Mouse (Mus musculus) kidney, embryonic 16.5 days (tissue): ENCODE results near the gene Zbtb42. TPM values are rescaled to one million over a fixed set of nuclear protein-coding genes. Genes with fewer than 3 reads are reported as not detected.
A peak's percentile ranks its signal among the peaks of the same experiment; 100 is the strongest.

ENCODE experiments used
- ATAC-seq: fragments of 200-750 bp; cut with Nextera tagmentation; 2 replicates; pipeline ENCODE4 v1.8.0; 2017; ENCODE audit warnings: moderate TSS enrichment; ENCODE audit not compliant: low FRiP score, low TSS enrichment
- H3K27ac ChIP-seq: fragments of 300-500 bp; sonication (generic); 2 replicates; pipeline ENCODE4 v1.5.1; 2014; ENCODE audit warnings: low read length
- H3K27me3 ChIP-seq: fragments of 300-500 bp; sonication (generic); 2 replicates; pipeline ENCODE4 v1.6.1; 2014; ENCODE audit warnings: low read length, control low read depth, mixed read lengths; ENCODE audit not compliant: insufficient read depth
- H3K36me3 ChIP-seq: fragments of 300-500 bp; sonication (generic); 2 replicates; pipeline ENCODE4 v1.6.1; 2014; ENCODE audit warnings: low read length, control low read depth, mixed read lengths; ENCODE audit not compliant: insufficient read depth
- H3K4me1 ChIP-seq: fragments of 300-500 bp; sonication (generic); 2 replicates; pipeline ENCODE4 v1.6.1; 2014; ENCODE audit warnings: low read length, control low read depth, mixed read lengths; ENCODE audit not compliant: insufficient read depth
- H3K4me2 ChIP-seq: fragments of 300-500 bp; sonication (generic); replicated peaks from 2 replicates; pipeline ENCODE4 v1.6.1; 2014; ENCODE audit warnings: low read depth, low read length
- H3K4me3 ChIP-seq: fragments of 300-500 bp; sonication (generic); 2 replicates; pipeline ENCODE4 v1.5.1; 2014; ENCODE audit warnings: mild to moderate bottlenecking, low read length
- H3K9ac ChIP-seq: fragments of 300-500 bp; sonication (generic); replicated peaks from 2 replicates; pipeline ENCODE4 v1.6.1; 2014; ENCODE audit warnings: low read length
- H3K9me3 ChIP-seq: fragments of 300-500 bp; sonication (generic); 2 replicates; pipeline ENCODE4 v1.6.1; 2016; ENCODE audit warnings: low read length, control low read depth
- WGBS: fragments of 180-500 bp; shearing (Covaris S2); extraction: QIAGEN DNeasy Blood & Tissue Kit; methylation state at CpG from one replicate; pipeline ENCODE4 v1.1.7; 2014; 5-methylcytosine and 5-hydroxymethylcytosine counted together
- polyA plus RNA-seq: library from polyadenylated mRNA; unstranded; fragments of >200 nt; fragmentation: Nextera tagmentation; extraction: Ambion mirVana; gene quantifications from 2 replicates; pipeline ENCODE4 v1.2.1, GENCODE M21; 2015

Zbtb42 gene
- polyA plus RNA-seq, 1 experiment from 2014 or later, result 6.4 TPM

- Histone ChIP-seq H3K9me3 (no peaks in the 10 kb centered on the region), H3K9ac (peak overlapping the region; percentile 48; the same call in 1 of the 2 replicates), H3K4me3 (peak overlapping the region; percentile 28), H3K4me1 (peaks cover 15% of the 10 kb centered on the region), H3K27me3 (peaks cover 11% of the 10 kb centered on the region; the same call in 1 of the 2 replicates), H3K4me2 (peak overlapping the region; percentile 53), H3K27ac (no peak overlapping the region), H3K36me3 (no peaks in the 10 kb centered on the region)
- ATAC-seq, result peak; percentile 87
- WGBS, result 13% methylated on average over 32 of the region's 32 CpGs
Measured at GRCm38 (mm10) chr12:112706704-112707572, 28.3 kb downstream of the Zbtb42 start.

GRCm38 (mm10) chr12:112707573-112707869, 28.9 kb downstream of the Zbtb42 start:
- ATAC-seq, result peak; percentile 29; the same call in 1 of the 2 replicates
- no peaks in the 10 kb centered on the region for H3K9me3 ChIP-seq
- WGBS, result 23% methylated on average over 8 of the region's 8 CpGs

GRCm38 (mm10) chr12:112713984-112714383, 35.4 kb downstream of the Zbtb42 start:
- Histone ChIP-seq H3K4me2 (no peak overlapping the region), H3K36me3 (no peaks in the 10 kb centered on the region), H3K4me1 (peaks cover 2% of the 10 kb centered on the region), H3K27ac (no peak overlapping the region), H3K4me3 (no peak overlapping the region), H3K9ac (no peak overlapping the region), H3K27me3 (no peaks in the 10 kb centered on the region), H3K9me3 (no peaks in the 10 kb centered on the region)
- ATAC-seq, result no peak
- 54% methylated on average over 3 of the region's 3 CpGs for WGBS

More at GRCm38 (mm10) chr12:112707573-112707869, 28.9 kb downstream of the Zbtb42 start:
- H3K27me3 ChIP-seq, result peaks cover 11% of the 10 kb centered on the region; the same call in 1 of the 2 replicates
- H3K4me1 ChIP-seq, result peaks cover 15% of the 10 kb centered on the region
- H3K4me2 ChIP-seq, result no peak overlapping the region
- H3K36me3 ChIP-seq, result no peaks in the 10 kb centered on the region
- no peak overlapping the region for H3K4me3 ChIP-seq
- no peak overlapping the region for H3K27ac ChIP-seq
- no peak overlapping the region for H3K9ac ChIP-seq

- no peaks in the 10 kb centered on the region for H3K36me3 ChIP-seq
- WGBS, result 37% methylated on average over 7 of the region's 7 CpGs
- no peaks in the 10 kb centered on the region for H3K9me3 ChIP-seq
- no peak overlapping the region for H3K27ac ChIP-seq
- no peak overlapping the region for H3K4me2 ChIP-seq
- no peak overlapping the region for H3K4me3 ChIP-seq
- ATAC-seq, result no peak
- no peaks in the 10 kb centered on the region for H3K27me3 ChIP-seq
- no peak overlapping the region for H3K9ac ChIP-seq
- H3K4me1 ChIP-seq, result peaks cover 26% of the 10 kb centered on the region
Measured at GRCm38 (mm10) chr12:112717140-112717539, 38.5 kb downstream of the Zbtb42 start.

GRCm38 (mm10) chr12:112718995-112719394, 40.4 kb downstream of the Zbtb42 start:
- peaks cover 34% of the 10 kb centered on the region for H3K4me1 ChIP-seq
- H3K4me2 ChIP-seq, result no peak overlapping the region
- no peak overlapping the region for H3K9ac ChIP-seq
- H3K27me3 ChIP-seq, result no peaks in the 10 kb centered on the region
- no peak for ATAC-seq
- H3K27ac ChIP-seq, result no peak overlapping the region
- H3K36me3 ChIP-seq, result no peaks in the 10 kb centered on the region
- H3K4me3 ChIP-seq, result no peak overlapping the region
- 42% methylated on average over 5 of the region's 5 CpGs for WGBS
- H3K9me3 ChIP-seq, result no peaks in the 10 kb centered on the region

- H3K4me1 ChIP-seq, result peaks cover 34% of the 10 kb centered on the region
- WGBS, result 45% methylated on average over 6 of the region's 6 CpGs
- H3K9me3 ChIP-seq, result no peaks in the 10 kb centered on the region
- H3K4me2 ChIP-seq, result peak within 1 kb of the TSS; percentile 87
- no peak for ATAC-seq
- H3K27ac ChIP-seq, result peak within 1 kb of the TSS; percentile 95
- no peaks in the 10 kb centered on the region for H3K36me3 ChIP-seq
- H3K27me3 ChIP-seq, result no peaks in the 10 kb centered on the region
- peak within 1 kb of the TSS; percentile 79 for H3K4me3 ChIP-seq
- peak within 1 kb of the TSS; percentile 86 for H3K9ac ChIP-seq
Measured at GRCm38 (mm10) chr12:112720216-112720615, 41.6 kb downstream of the Zbtb42 start, which contains the start of gene Cep170b. Cep170b (plus strand) TSS chr12:112720455.

GRCm38 (mm10) chr12:112720890-112721423, 42.3 kb downstream of the Zbtb42 start:
- Histone ChIP-seq H3K4me3 (peak overlapping the region; percentile 79), H3K4me2 (peak overlapping the region; percentile 87), H3K27ac (peak overlapping the region; percentile 95), H3K27me3 (no peaks in the 10 kb centered on the region), H3K36me3 (peaks cover 6% of the 10 kb centered on the region; the same call in 1 of the 2 replicates), H3K4me1 (peaks cover 34% of the 10 kb centered on the region), H3K9ac (peak overlapping the region; percentile 86), H3K9me3 (no peaks in the 10 kb centered on the region)
- 43% methylated on average over 12 of the region's 12 CpGs for WGBS
- ATAC-seq, result no peak

- peak; percentile 69 for ATAC-seq
- H3K9me3 ChIP-seq, result no peaks in the 10 kb centered on the region
Measured at GRCm38 (mm10) chr12:112721424-112722239, 43.0 kb downstream of the Zbtb42 start.

GRCm38 (mm10) chr12:112722240-112723027, 43.8 kb downstream of the Zbtb42 start:
- Histone ChIP-seq H3K4me2 (peak overlapping the region; percentile 87), H3K27ac (peak overlapping the region; percentile 95), H3K27me3 (no peaks in the 10 kb centered on the region), H3K9ac (peak overlapping the region; percentile 86), H3K4me3 (peak overlapping the region; percentile 79), H3K4me1 (peaks cover 34% of the 10 kb centered on the region), H3K9me3 (no peaks in the 10 kb centered on the region), H3K36me3 (peaks cover 6% of the 10 kb centered on the region; the same call in 1 of the 2 replicates)
- WGBS, result under 1% methylated on average over 58 of the region's 75 CpGs
- ATAC-seq, result peak; percentile 49

More at GRCm38 (mm10) chr12:112721424-112722239, 43.0 kb downstream of the Zbtb42 start:
- 4% methylated on average over 48 of the region's 69 CpGs for WGBS
- Histone ChIP-seq H3K36me3 (peaks cover 6% of the 10 kb centered on the region; the same call in 1 of the 2 replicates), H3K9ac (peak overlapping the region; percentile 86), H3K4me2 (peak overlapping the region; percentile 87), H3K4me1 (peaks cover 34% of the 10 kb centered on the region), H3K4me3 (peak overlapping the region; percentile 79), H3K27me3 (no peaks in the 10 kb centered on the region), H3K27ac (peak overlapping the region; percentile 95)
